9 mouse cellular contexts compared by ENCODE assay signal in genomic region chr2:30262840-30263441, GRCm38 (mm10). TPM values are rescaled to one million over a fixed set of nuclear protein-coding genes. Genes with fewer than 3 reads are reported as not detected.
DNase-seq lines count a peak whose midpoint lies in the region; ATAC-seq lines count a peak whose summit lies in the region.
"Had no signal": no experiment of that assay in that cellular context is flagged by ENCODE, and none has a peak within 500 bp of the region (broad histone marks: within the 10 kb centered on the region; RNA-seq: fewer than 3 reads in every experiment).

No protein-coding gene starts in this region.

- ATAC-seq in embryonic facial prominence, embryonic 12.5 days (ENCODE audit: insufficient number of reproducible peaks, insufficient read depth, low FRiP score, low TSS enrichment): no peak
- ATAC-seq in heart, embryonic 14.5 days (ENCODE audit: insufficient number of reproducible peaks, insufficient read depth, low FRiP score, low read depth): no peak

- WGBS in embryonic facial prominence, embryonic 12.5 days: 79% methylated on average over 4 of the region's 4 CpGs
- WGBS in embryonic facial prominence, embryonic 10.5 days: 75% methylated on average over 4 of the region's 4 CpGs
- 52% methylated on average over 4 of the region's 4 CpGs for WGBS in heart, embryonic 14.5 days

- H3K4me2 ChIP-seq in embryonic facial prominence, embryonic 12.5 days (replicated peaks): no peak overlapping the region
- no peak overlapping the region for H3K4me2 ChIP-seq in heart, embryonic 14.5 days (ENCODE audit: low read length)

- DNase-seq in embryonic facial prominence, embryonic 10.5 days (ENCODE audit: low spot score): no peak
- DNase-seq in retina, postnatal 1 day: peak; percentile 49
- no peak for DNase-seq in retina, embryonic 14.5 days (ENCODE audit: low spot score)
- DNase-seq in layer of hippocampus, postnatal 36 days: peak; percentile 64 to 68
- DNase-seq in urinary bladder, postnatal 4 days (ENCODE audit: low spot score in 2 of 2): no peak
- no peak for DNase-seq in natural killer cell, adult 2 months (ENCODE audit: low spot score in 2 of 2)

- peaks cover 71% of the 10 kb centered on the region for H3K36me3 ChIP-seq in embryonic facial prominence, embryonic 12.5 days
- peaks cover 81% of the 10 kb centered on the region for H3K36me3 ChIP-seq in embryonic facial prominence, embryonic 10.5 days (replicated peaks)
- H3K36me3 ChIP-seq in heart, embryonic 14.5 days (ENCODE audit: control insufficient read depth, insufficient read depth, low read length): peaks cover 58% of the 10 kb centered on the region

- H3K4me1 ChIP-seq in embryonic facial prominence, embryonic 12.5 days: peaks cover 31% of the 10 kb centered on the region
- H3K4me1 ChIP-seq in embryonic facial prominence, embryonic 10.5 days: peaks cover 32% of the 10 kb centered on the region
- peaks cover 60 to 74% of the 10 kb centered on the region in 2 experiments for H3K4me1 ChIP-seq in heart, embryonic 14.5 days (ENCODE audit: control insufficient read depth in 2 of 2, insufficient read depth in 2 of 2, low read length in 2 of 2)

- H3K9me3 ChIP-seq in embryonic facial prominence, embryonic 12.5 days: no peaks in the 10 kb centered on the region
- H3K9me3 ChIP-seq in embryonic facial prominence, embryonic 10.5 days: no peaks in the 10 kb centered on the region
- H3K9me3 ChIP-seq in heart, embryonic 14.5 days (ENCODE audit: control insufficient read depth, low read length): no peaks in the 10 kb centered on the region

- H3K9ac ChIP-seq in embryonic facial prominence, embryonic 12.5 days: peak overlapping the region; percentile 10; the same call in 1 of the 2 replicates
- H3K9ac ChIP-seq in heart, embryonic 14.5 days (ENCODE audit: low read length): no peak overlapping the region

- H3K4me3 ChIP-seq in embryonic facial prominence, embryonic 12.5 days: no peak overlapping the region
- H3K4me3 ChIP-seq in embryonic facial prominence, embryonic 10.5 days: no peak overlapping the region
- no peak overlapping the region for H3K4me3 ChIP-seq in heart, embryonic 14.5 days (ENCODE audit: control insufficient read depth in 1 of 2, insufficient read depth in 1 of 2, low read depth in 1 of 2, low read length in 2 of 2)

- H3K27ac ChIP-seq in embryonic facial prominence, embryonic 12.5 days: no peak overlapping the region
- no peak overlapping the region for H3K27ac ChIP-seq in embryonic facial prominence, embryonic 10.5 days (replicated peaks)
- H3K27ac ChIP-seq in heart, embryonic 14.5 days (replicated peaks in 1 of 2; ENCODE audit: control insufficient read depth in 1 of 2, insufficient read depth in 1 of 2, low read depth in 2 of 2, low read length in 2 of 2): peak overlapping the region; percentile 10 to 37; a peak in 2 of 4 replicates

- no peaks in the 10 kb centered on the region for H3K27me3 ChIP-seq in embryonic facial prominence, embryonic 12.5 days
- no peaks in the 10 kb centered on the region for H3K27me3 ChIP-seq in embryonic facial prominence, embryonic 10.5 days (replicated peaks; ENCODE audit: low read depth, poor library complexity, severe bottlenecking)
- H3K27me3 ChIP-seq in heart, embryonic 14.5 days (ENCODE audit: control insufficient read depth, insufficient read depth, low read length): no peaks in the 10 kb centered on the region

RNA-seq across cellular contexts. Expression of gene Phyhd1, which starts 3.1 kb away (rescaled TPM):
- 3.5 and 3.8 TPM in 2 replicates for polyA plus RNA-seq in embryonic facial prominence, embryonic 12.5 days (2016; fragmentation: Nextera tagmentation; extraction: Ambion mirVana)
- 2.9 and 4.9 TPM in 2 replicates for polyA plus RNA-seq in embryonic facial prominence, embryonic 10.5 days (2016; fragmentation: Nextera tagmentation; extraction: Ambion mirVana)
- 10.8 TPM in 2 replicates for polyA plus RNA-seq in heart, embryonic 14.5 days (2014; fragmentation: Nextera tagmentation; extraction: Ambion mirVana)
- total RNA-seq in layer of hippocampus, postnatal 36 days (2021): 10 to 100 TPM; 16.8 to 21.9 TPM

RNA-seq across cellular contexts. Expression of gene Gm28038, which starts 17.9 kb away (rescaled TPM):
- polyA plus RNA-seq in embryonic facial prominence, embryonic 12.5 days (2016; fragmentation: Nextera tagmentation; extraction: Ambion mirVana): not detected in 2 replicates
- polyA plus RNA-seq in embryonic facial prominence, embryonic 10.5 days (2016; fragmentation: Nextera tagmentation; extraction: Ambion mirVana): not detected in 2 replicates
- not detected in 2 replicates for polyA plus RNA-seq in heart, embryonic 14.5 days (2014; fragmentation: Nextera tagmentation; extraction: Ambion mirVana)
- not detected for total RNA-seq in layer of hippocampus, postnatal 36 days (2021)
- polyA plus RNA-seq: limb, embryonic 11.5 days had no signal

RNA-seq across cellular contexts. Expression of gene Gm28035, which starts 22.6 kb away (rescaled TPM):
- 0.09 and 0.14 TPM in 2 replicates for polyA plus RNA-seq in embryonic facial prominence, embryonic 12.5 days (2016; fragmentation: Nextera tagmentation; extraction: Ambion mirVana)
- polyA plus RNA-seq in embryonic facial prominence, embryonic 10.5 days (2016; fragmentation: Nextera tagmentation; extraction: Ambion mirVana): 0.05 and 0.09 TPM in 2 replicates
- 0.13 and 0.55 TPM in 2 replicates for polyA plus RNA-seq in heart, embryonic 14.5 days (2014; fragmentation: Nextera tagmentation; extraction: Ambion mirVana)
- 10 to 100 TPM in 1 of 2 experiments, 1 to 10 TPM in 1; 9.2 to 11.1 TPM for total RNA-seq in layer of hippocampus, postnatal 36 days (2021)

RNA-seq across cellular contexts. Expression of gene Dolk, which starts 23.2 kb away (rescaled TPM):
- 29.6 and 31.0 TPM in 2 replicates for polyA plus RNA-seq in embryonic facial prominence, embryonic 12.5 days (2016; fragmentation: Nextera tagmentation; extraction: Ambion mirVana)
- 23.9 and 24.0 TPM in 2 replicates for polyA plus RNA-seq in embryonic facial prominence, embryonic 10.5 days (2016; fragmentation: Nextera tagmentation; extraction: Ambion mirVana)
- 33.0 and 33.4 TPM in 2 replicates for polyA plus RNA-seq in heart, embryonic 14.5 days (2014; fragmentation: Nextera tagmentation; extraction: Ambion mirVana)
- total RNA-seq in layer of hippocampus, postnatal 36 days (2021): 10 to 100 TPM; 20.9 to 22.2 TPM

RNA-seq across cellular contexts. Expression of gene Nup188, which starts 23.3 kb away (rescaled TPM):
- 37.2 and 37.4 TPM in 2 replicates for polyA plus RNA-seq in embryonic facial prominence, embryonic 12.5 days (2016; fragmentation: Nextera tagmentation; extraction: Ambion mirVana)
- polyA plus RNA-seq in embryonic facial prominence, embryonic 10.5 days (2016; fragmentation: Nextera tagmentation; extraction: Ambion mirVana): 68.0 and 76.6 TPM in 2 replicates
- polyA plus RNA-seq in heart, embryonic 14.5 days (2014; fragmentation: Nextera tagmentation; extraction: Ambion mirVana): 23.9 and 26.2 TPM in 2 replicates
- total RNA-seq in layer of hippocampus, postnatal 36 days (2021): 10 to 100 TPM; 21.1 to 23.4 TPM

Comparison
In these comparisons a context has a peak if more than half of its experiments do, and no peak if none do; other contexts are left out.
1. DNase-seq: peak in retina, postnatal 1 day (single experiment) and layer of hippocampus, postnatal 36 days (2 of 2); none in embryonic facial prominence, embryonic 10.5 days (single experiment), retina, embryonic 14.5 days (single experiment), urinary bladder, postnatal 4 days (0 of 2) and natural killer cell, adult 2 months (0 of 2).
2. H3K27ac ChIP-seq: peak in heart, embryonic 14.5 days (2 of 2); none in embryonic facial prominence, embryonic 12.5 days (single experiment) and embryonic facial prominence, embryonic 10.5 days (single experiment).